Mouse (Mus musculus): Measurements from ENCODE around the gene Rab35. TPM values are rescaled to one million over a fixed set of nuclear protein-coding genes. Genes with fewer than 3 reads are reported as not detected.

The Rab35 gene
- total and polyA plus RNA-seq, 3 experiments = 33.8 to 62.2 (median 37.5) TPM

DNA sequence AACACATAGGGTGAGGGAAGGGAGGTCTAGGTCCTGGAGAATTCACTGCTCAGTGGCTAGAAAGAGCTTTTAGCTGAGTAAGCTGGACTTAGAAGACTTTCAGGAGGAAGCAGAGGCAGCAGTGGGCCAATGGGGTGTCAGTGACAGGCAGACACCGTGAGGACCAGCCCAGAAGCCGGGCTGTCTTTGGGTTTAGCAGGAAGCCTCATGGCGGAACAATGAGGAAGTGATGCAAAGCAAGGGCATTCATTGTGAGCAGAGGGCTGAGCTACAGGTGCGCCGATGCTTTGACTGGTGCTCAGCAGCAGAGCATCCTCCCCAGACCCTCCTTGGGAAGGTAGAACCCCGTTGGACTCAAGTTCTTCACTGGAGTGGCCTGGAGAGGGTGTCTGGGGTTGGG is 3.8 kb downstream of the Rab35 start (continued):
- TF ChIP-seq HCFC1 (IDR thresholded peaks at IDR 0.05; ENCODE audit: low read depth, low read length) (no peak; the same call in none of the 2 replicates), MAZ (IDR thresholded peaks at IDR 0.05; ENCODE audit: low read depth, low read length) (no peak), MYC (IDR thresholded peaks at IDR 0.05; ENCODE audit: low read depth, low read length) (peak; percentile 84; the same call in 1 of the 2 replicates), RAD21 (IDR thresholded peaks at IDR 0.05; ENCODE audit: low read depth, low read length) (no peak), ZKSCAN1 (IDR thresholded peaks at IDR 0.05; ENCODE audit: borderline replicate concordance, low read depth, low read length) (no peak), ZMIZ1 (IDR thresholded peaks at IDR 0.05; ENCODE audit: low read depth, low read length) (no peak)

DNA sequence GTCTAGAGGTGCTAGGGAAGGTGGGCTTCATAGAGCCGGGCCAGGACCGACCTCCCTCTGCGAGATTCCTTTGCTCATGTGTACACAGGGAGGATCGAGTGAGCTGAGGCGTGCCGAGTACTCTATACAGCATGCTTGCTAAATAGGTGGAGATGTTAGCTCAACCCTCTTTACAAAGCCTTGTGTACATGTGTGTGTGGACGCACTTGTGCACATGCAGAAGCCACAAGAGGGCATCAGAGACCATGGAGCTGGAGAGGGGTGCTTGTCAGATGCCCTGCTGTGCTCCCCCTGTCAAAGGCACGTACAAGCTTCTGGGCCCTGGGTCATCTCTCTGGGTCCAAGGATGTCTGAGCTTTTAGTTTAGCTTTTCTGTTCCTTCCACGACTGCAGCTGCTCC is 12.5 kb downstream of the Rab35 start:
- no peaks in the 10 kb centered on the region for H3K27me3 ChIP-seq (replicated peaks)
- in situ Hi-C loops (cut with MboI; ENCODE audit: low pct_ligation_motif_present, low pct_unique_long_range_greater_than_20kb, low sequenced_read_pairs) = no loop called here
- dilution Hi-C loops (cut with MboI; ENCODE audit: extremely low pct_ligation_motif_present, extremely low pct_unique_long_range_greater_than_20kb, low sequenced_read_pairs) = no loop called here

DNA sequence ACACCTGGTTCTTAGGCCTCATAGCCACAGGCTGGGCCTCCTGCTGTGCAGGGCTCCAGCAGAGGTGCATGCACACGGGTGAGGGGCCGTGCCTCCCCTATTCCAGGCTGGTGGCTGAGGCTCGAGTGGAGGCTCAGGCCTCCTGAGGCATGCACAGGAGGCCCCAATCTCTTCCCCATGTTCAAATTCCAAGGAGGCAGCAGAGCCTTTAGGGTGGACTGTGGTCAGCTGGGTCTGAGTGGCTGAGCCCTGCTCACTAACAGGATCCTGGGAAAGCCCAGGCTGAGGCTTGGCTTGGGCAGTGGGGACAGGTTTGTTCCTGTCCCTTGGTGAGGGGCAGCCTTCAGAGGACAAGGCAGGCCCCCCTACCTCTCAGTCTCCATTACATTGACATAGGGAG is 17.2 kb downstream of the Rab35 start:
- Histone ChIP-seq H3K9ac (ENCODE audit: insufficient read depth, low read depth) (no peak overlapping the region), H3K4me3 (replicated peaks in 1 of 3; ENCODE audit: low read depth in 2 of 3, low read length in 2 of 3, poor library complexity in 1 of 3) (no peak overlapping the region), H3K27me3 (replicated peaks) (no peaks in the 10 kb centered on the region), H3K4me2 (ENCODE audit: insufficient read depth, low read depth, poor library complexity, severe bottlenecking) (no peak overlapping the region), H3K4me1 (ENCODE audit: control insufficient read depth in 1 of 2, insufficient read depth in 2 of 2) (peaks cover 6 to 13% of the 10 kb centered on the region in 2 experiments), H3K27ac (ENCODE audit: insufficient read depth, low read depth) (no peak overlapping the region), H3K79me2 (replicated peaks; ENCODE audit: control insufficient read depth, extremely low read depth, insufficient read depth, poor library complexity, severe bottlenecking) (no peaks in the 10 kb centered on the region), H3K36me3 (replicated peaks in 1 of 2; ENCODE audit: control insufficient read depth in 1 of 2, insufficient read depth in 1 of 2, low read length in 1 of 2) (peaks cover 39 to 71% of the 10 kb centered on the region in 2 experiments), H3K9me3 (replicated peaks; ENCODE audit: low read length) (no peaks in the 10 kb centered on the region)
- TF ChIP-seq USF2 (conservative IDR thresholded peaks at IDR 0.05; ENCODE audit: low read depth, low read length) = no peak
- no peak for TF ChIP-seq CHD1 (IDR thresholded peaks at IDR 0.05; ENCODE audit: low read depth, low read length)
- no peak for TF ChIP-seq JUND (conservative IDR thresholded peaks at IDR 0.05; ENCODE audit: low read depth, low read length)
- no peak for TF ChIP-seq MAX (IDR thresholded peaks at IDR 0.05; ENCODE audit: low read length)
- dilution Hi-C loops (cut with MboI; ENCODE audit: extremely low pct_ligation_motif_present, extremely low pct_unique_long_range_greater_than_20kb, low sequenced_read_pairs) (no loop called here), in situ Hi-C loops (cut with MboI; ENCODE audit: low pct_ligation_motif_present, low pct_unique_long_range_greater_than_20kb, low sequenced_read_pairs) (no loop called here)
- no peak for DNase-seq (ENCODE audit: extremely low read depth)

More for the DNA sequence above, 12.5 kb downstream of the Rab35 start:
- Histone ChIP-seq H3K9me3 (replicated peaks; ENCODE audit: low read length) (no peaks in the 10 kb centered on the region), H3K79me2 (replicated peaks; ENCODE audit: control insufficient read depth, extremely low read depth, insufficient read depth, poor library complexity, severe bottlenecking) (no peaks in the 10 kb centered on the region; the same call in 1 of the 2 replicates), H3K4me3 (replicated peaks in 1 of 3; ENCODE audit: low read depth in 2 of 3, low read length in 2 of 3, poor library complexity in 1 of 3) (no peak overlapping the region), H3K9ac (ENCODE audit: insufficient read depth, low read depth) (no peak overlapping the region), H3K36me3 (replicated peaks in 1 of 2; ENCODE audit: control insufficient read depth in 1 of 2, insufficient read depth in 1 of 2, low read length in 1 of 2) (peaks cover 76 to 96% of the 10 kb centered on the region in 2 experiments), H3K27ac (ENCODE audit: insufficient read depth, low read depth) (no peak overlapping the region), H3K4me2 (ENCODE audit: insufficient read depth, low read depth, poor library complexity, severe bottlenecking) (no peak overlapping the region), H3K4me1 (ENCODE audit: control insufficient read depth in 1 of 2, insufficient read depth in 2 of 2) (no peaks in the 10 kb centered on the region)
- TF ChIP-seq CTCF (conservative IDR thresholded peaks at IDR 0.05 in 1 of 2, IDR thresholded peaks at IDR 0.05 in 1 of 2; ENCODE audit: low read depth in 2 of 2, low read length in 2 of 2) (peak in 1 of 2 experiments; percentile 24; a peak in 1 of 4 replicates), RAD21 (IDR thresholded peaks at IDR 0.05; ENCODE audit: low read depth, low read length) (peak; percentile 22), ETS1 (conservative IDR thresholded peaks at IDR 0.05; ENCODE audit: low read depth, low read length) (no peak), MXI1 (IDR thresholded peaks at IDR 0.05; ENCODE audit: low read depth, low read length) (no peak), SMC3 (IDR thresholded peaks at IDR 0.05; ENCODE audit: low read depth, low read length) (peak; percentile 23; the same call in 1 of the 2 replicates)
- no peak for DNase-seq (ENCODE audit: extremely low read depth)

Measured in CH12.LX (cell line).